Mouse (Mus musculus): ENCODE results near the gene Msi1.
"Not testable (repeated sequence)": the region's sequence is repeated elsewhere in the genome, so short reads cannot be mapped to it uniquely, and the experiment has no call there.

Msi1 gene

DNA sequence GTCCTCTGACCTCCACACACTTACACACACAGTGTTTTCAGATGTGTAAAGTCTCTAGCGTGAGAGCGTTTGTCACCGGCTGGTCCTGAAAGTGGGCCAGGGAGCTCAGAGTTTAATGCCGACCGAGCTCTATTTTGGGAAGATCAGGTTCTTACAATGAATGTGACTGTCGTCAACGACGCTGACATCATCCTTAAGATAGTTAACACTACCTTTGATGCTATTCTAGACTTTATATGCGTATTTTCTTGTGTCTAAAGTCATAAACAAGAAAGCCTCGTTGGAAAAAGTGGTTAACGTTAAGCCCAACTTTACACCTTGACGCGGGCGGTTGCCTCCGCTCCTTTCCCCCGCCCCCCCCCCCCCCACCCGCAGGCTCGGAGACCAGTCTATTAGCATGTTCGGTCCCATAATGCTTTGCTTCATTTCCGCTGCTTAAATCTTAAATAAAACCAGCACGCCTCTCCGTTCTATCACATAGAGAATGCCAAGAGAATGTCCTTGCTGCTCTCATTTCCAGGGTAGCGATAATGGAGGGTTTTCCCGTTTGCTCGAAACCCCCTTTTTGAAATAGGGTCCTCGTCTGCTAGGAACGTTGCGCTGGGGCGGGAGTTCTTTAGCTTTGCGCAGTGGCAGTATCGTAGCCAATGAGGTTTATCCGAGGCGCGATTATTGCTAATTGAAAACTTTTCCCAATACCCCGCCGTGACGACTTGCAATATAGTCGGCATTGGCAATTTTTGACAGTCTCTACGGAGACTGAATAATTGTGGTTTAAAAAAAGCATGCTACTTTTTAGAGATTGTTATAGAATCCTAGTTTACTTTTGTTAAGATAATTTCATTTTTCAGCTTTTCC lies 59.7 kb downstream of the Msi1 start:
- DNase-seq (ENCODE audit: inconsistent age in 2 of 2, low spot score in 1 of 2): peak; percentile 83 to 97

DNA sequence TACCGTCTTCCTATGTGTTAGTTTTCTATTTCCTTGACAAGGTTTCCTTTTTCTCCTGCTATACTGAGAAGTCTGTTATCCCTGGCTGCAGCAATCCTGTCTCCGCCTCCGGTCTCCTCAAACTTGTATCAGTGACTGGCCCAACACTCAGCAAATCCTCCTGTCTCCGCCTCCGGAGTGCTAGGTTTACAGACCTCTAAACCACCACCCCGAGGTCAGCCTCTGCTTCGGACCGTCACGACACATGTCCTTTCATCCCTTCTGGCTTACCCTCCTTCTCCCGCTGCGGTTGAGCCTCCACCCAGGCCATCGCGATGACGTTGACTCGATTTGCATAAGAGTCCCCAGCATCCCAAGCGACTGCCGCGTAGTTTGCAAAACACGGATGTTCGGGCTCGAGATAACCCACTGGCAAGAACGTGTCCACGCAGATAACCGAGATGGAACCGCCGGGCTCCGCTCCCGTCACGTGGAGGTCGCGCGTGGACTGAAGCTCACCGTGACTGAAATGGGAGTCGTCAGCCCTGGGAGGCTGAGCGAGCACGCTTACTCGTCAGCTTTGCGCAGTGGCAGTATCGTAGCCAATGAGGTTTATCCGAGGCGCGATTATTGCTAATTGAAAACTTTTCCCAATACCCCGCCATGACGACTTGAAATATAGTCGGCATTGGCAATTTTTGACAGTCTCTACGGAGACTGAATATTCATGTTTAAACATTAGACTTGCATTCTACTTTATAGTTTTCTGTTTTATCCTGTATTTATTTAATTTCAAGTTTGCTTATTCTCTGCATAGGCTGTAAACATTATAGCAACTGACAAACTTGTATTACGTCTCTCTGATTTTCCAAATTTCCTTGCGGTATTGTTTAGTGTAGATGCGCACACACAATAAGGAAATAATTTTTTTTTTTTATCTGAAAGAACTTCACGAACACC lies 60.6 kb downstream of the Msi1 start:
- DNase-seq (ENCODE audit: inconsistent age in 2 of 2, low spot score in 1 of 2): peak; percentile 93 to 98

DNA sequence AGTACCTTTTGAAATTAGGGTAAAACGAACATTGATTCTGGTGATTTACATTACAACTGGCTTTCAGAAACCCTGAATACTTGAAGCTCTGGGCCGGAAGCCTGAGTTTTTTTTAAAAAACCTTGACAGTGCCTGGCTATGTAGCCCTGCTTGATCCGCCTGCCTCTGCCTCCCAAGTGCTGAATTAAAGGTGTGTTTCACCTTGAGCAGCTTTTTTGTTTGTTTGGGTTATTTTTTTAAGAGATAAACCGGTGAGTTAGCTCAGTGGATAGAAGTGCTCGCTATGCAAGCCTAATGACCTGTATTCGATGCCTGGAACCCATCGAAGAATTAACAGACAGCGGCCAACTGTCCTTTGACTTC lies 61.2 kb downstream of the Msi1 start:
- peak in 1 of 2 experiments; percentile 58 for DNase-seq (ENCODE audit: inconsistent age in 2 of 2, low spot score in 1 of 2)

DNA sequence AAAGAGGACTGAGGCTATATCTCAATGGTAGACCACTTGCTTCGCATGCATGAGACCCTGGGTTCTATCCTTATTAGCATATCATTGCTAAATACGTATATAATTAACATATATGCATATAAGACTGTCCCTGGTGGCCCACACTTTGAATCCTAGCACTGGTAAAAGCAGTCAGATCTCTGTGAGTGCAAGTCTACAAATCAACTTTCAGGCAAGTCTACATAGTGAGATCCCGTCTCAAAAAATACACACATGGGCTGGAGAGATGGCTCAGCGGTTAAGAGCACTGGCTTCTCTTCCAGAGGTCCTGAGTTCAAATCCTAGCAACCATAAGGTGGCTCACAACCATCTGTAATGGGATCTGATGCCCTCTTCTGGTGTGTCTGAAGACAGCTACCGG lies 61.7 kb downstream of the Msi1 start:
- DNase-seq (ENCODE audit: inconsistent age in 2 of 2, low spot score in 1 of 2): peak in 1 of 2 experiments; percentile 48

DNA sequence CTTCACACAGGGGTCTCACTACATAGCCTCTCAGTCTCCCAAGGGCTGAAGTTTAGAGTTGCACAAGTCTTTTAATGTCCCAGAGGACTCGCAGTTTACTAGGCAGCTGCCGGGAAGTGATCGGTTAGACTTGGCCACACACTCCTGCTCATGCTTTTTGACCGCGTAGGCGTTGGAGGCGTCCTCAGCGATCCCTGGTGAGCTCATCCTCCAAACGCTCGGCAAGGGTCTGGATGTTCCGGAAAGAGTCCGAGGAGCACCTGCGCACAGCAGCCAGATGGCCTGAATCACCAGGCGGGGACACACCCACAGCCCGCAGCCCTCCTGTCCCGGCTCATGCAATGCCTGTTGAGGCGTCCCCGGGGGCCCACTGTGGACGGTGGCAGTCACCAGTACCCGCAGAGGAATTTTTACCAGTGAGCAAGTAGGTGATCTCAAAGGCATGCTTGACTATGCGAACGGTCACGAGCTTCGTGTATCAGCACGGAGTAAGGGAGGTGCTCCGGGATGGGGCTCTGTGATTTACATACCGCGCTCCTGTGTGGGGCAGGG lies 62.4 kb downstream of the Msi1 start:
- peak; percentile 91 to 93 for DNase-seq (ENCODE audit: inconsistent age in 2 of 2, low spot score in 1 of 2)

DNA sequence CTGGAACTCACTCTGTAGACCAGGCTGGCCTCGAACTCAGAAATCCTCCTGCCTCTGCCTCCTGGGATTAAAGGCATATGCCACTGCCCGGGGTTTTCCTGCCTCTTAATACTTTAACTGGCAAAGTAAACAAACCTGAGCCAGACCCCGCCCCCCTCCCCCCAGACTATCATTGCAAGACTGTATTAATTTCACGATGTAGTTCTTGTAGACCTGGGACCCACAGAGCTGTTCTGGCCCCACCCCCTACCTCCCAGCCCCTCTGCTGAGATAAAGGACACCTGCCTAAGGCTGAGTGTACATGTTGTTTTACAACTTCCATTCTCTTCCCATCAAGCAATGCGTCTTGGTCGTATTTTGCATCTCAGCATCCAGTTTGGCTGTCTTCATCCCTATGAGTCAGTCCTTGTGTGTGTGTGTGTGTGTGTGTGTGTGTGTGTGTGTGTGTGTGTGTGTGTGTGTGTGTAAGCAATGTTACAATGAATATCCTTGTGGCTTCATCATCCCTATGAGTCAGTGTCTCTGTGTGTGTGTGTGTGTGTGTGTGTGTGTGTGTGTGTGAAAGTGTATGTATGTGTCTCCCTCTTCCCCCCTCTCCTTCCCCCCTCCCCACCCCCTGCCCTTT lies 63.4 kb downstream of the Msi1 start:
- peak in 1 of 2 experiments; percentile 69 for DNase-seq (ENCODE audit: inconsistent age in 2 of 2, low spot score in 1 of 2)

DNA sequence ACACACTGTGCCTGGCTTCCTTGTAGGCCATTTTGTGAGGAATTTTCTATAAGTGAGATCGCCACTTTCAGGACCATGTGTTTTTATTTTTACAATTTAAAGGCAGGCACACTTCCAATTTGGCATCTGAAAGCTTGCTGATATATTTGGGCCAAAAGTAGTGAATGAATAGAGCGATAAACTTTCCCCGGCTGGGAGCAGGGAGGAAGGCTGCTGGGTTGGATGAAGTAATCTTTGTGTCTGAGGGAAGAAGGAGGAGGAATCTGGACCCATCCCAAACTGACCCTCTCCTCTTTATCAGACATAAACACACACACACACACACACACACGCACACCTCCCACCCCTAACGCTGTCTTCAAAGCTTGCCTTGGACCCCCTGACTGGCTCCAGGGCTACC lies 64.0 kb downstream of the Msi1 start:
- no peak for DNase-seq (ENCODE audit: inconsistent age in 2 of 2, low spot score in 1 of 2)

DNA sequence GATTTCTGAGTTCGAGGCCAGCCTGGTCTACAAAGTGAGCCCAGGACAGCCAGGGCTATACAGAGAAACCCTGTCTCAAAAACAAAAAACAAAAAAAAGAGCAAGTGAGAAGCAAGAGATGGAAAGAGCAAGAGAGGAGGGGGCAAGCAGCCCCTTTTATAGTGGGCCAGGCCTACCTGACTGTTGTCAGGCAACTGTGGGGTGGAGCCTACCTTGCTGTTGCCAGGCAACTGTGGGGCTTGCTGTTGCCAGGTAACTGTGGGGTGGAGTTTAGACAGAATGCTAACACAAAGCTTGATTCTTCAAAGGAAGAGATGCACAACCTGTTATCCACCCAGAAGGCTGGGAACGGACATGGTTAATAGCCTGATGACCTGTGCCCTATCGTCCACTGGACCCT lies 66.2 kb downstream of the Msi1 start:
- DNase-seq (ENCODE audit: inconsistent age in 2 of 2, low spot score in 1 of 2): not testable (repeated sequence)

DNA sequence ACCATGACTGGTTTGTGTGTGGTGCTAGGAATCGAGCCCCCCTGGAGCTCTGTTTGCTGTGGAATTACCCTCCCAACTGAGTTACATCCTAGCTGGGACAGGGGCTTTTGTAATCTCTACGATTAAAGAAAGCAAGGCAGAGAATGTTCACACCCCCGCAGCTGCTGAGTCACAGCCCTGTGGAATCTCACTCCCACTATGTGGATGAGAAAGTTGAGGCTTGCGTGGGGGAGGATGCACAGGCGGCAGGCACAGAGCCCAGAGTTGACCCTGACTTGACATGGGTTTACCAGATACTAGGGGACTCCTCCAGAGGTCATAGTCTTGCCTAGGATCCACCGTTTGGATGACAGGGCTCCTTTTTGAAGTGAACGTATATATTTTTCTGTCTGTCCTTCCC lies 67.6 kb downstream of the Msi1 start:
- peak in 1 of 2 experiments; percentile 17 for DNase-seq (ENCODE audit: inconsistent age in 2 of 2, low spot score in 1 of 2)

DNA sequence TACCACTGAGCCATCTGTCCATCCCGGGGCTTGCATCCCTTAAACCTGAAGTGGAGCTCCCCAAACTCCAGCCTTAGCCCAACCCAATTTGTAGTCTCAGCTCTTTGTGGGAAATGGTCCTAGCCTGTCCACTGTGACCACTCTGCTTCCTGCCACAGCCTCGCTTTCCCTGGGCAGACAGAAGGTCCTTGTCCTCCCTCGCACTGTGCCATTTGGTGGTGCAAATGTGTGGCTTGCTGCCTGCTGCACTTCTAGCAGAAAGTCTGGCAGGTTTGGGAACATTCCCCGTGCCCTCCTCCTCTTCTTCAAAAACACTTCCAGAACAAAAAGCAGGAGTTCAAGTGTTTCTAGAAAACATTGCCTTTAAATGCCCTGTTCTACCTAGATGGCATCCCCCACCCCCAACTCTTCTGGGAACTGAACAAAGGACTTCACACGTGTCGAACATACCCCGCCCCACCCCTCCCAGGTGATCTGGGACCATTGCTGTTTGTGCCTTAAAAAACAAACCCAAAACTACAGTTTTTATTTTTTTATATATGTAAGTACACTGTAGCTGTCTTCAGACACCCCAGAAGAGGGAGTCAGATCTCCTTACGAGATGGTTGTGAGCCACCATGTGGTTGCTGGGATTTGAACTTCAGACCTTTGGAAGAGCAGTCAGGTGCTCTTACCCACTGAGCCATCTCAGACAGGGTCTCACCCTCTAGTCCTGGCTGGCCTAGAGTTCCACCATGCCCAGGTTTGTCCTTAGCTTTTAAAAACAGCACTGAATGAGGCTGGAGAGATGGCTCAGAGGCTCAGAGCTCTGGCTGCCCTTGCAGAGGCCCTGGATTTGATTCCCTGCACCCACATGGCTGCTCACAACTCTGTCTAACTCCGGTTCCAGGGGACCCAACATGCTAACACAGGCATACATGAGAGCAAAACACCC lies 69.2 kb downstream of the Msi1 start:
- peak in 1 of 2 experiments; percentile 18 for DNase-seq (ENCODE audit: inconsistent age in 2 of 2, low spot score in 1 of 2)

DNA sequence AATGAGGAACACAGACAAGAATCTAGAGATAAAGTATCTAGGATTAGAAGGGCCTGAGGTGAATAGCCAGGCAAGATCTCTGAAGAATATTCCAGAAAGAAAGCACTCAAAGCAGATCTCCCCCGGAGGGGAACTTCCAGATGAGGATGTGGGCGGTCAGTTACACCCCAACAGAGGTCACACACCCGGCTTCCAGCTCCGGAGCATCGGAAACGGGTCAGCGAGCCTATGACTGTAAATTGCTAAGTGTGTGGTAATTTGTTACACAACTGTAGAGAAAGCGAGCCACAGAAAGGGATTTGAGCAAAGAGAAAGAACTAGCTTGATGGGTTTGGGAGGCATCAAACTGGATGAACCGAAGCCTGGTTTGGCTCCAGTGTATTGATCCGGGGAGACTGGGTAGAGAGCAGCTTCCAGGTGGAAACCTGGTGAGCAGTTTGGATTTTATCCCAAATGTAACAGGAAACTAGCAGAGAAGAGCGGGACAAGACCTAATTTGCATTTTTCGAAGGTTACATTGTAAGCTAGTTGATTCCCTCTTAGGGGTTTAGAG lies 71.1 kb downstream of the Msi1 start:
- DNase-seq (ENCODE audit: inconsistent age in 2 of 2, low spot score in 1 of 2): peak in 1 of 2 experiments; percentile 64

DNA sequence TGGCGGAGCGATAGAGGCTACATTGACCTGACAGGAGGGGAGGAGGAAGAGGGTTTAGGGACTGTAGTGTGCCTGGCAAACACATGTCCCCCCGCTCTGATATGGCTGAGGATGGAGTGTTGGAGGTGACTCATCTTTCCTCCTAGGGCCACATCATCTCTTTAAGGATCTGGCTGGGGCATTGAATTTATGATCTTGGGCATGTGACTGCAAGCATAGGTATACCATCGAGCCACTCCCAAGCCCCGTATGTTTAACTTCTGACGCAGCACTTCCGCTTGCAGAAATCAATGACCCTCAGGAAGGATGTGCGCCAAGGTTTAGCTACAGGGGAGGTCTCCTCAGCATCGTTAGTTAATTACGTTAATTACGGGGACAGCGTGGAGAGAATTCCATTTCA lies 73.6 kb downstream of the Msi1 start:
- no peak for DNase-seq (ENCODE audit: inconsistent age in 2 of 2, low spot score in 1 of 2)

Measured in adrenal gland, adult (tissue).